Mouse (Mus musculus) lung, adult 2 months (tissue): Measurements from ENCODE around the gene Prx. TPM values are rescaled to one million over a fixed set of nuclear protein-coding genes. Genes with fewer than 3 reads are reported as not detected.

ENCODE experiments used
- DNase-seq: peaks from one replicate; pipeline ENCODE4 v3.0.0; 2022
- H3K4me1 ChIP-seq: fragments of 200-500 bp; 2 replicates; pipeline ENCODE4 v1.6.1; 2011; ENCODE audit warnings: low read length; ENCODE audit not compliant: control insufficient read depth, insufficient read depth
- H3K4me3 ChIP-seq: fragments of 200-500 bp; replicated peaks from 2 replicates; pipeline ENCODE3; 2011; ENCODE audit warnings: low read depth, mild to moderate bottlenecking, control low read depth, low read length; ENCODE audit errors: extremely low read depth
- CTCF ChIP-seq: fragments of 200-500 bp; IDR thresholded peaks from 2 replicates; pipeline ENCODE4 v1.5.1; 2011; ENCODE audit warnings: mild to moderate bottlenecking, low read length, control low read depth; ENCODE audit not compliant: insufficient read depth
- POLR2A ChIP-seq: fragments of 200-500 bp; IDR thresholded peaks from 2 replicates; pipeline ENCODE4 v1.6.1; 2011; ENCODE audit warnings: low read depth, mild to moderate bottlenecking, control low read depth, low read length, borderline replicate concordance; ENCODE audit errors: extremely low read depth
- WGBS: fragments of 180-500 bp; shearing (Covaris S2); methylation state at CpG from one replicate; pipeline ENCODE4 v1.1.7; 2018; 5-methylcytosine and 5-hydroxymethylcytosine counted together
- polyA plus RNA-seq: library from polyadenylated mRNA; depleted of rRNA; stranded (reverse); fragments of >200 nt; gene quantifications from 2 replicates; pipeline ENCODE4 v1.2.3, GENCODE M21; 2012

Prx gene
- polyA plus RNA-seq, 1 experiment = 67.4 TPM

DNA sequence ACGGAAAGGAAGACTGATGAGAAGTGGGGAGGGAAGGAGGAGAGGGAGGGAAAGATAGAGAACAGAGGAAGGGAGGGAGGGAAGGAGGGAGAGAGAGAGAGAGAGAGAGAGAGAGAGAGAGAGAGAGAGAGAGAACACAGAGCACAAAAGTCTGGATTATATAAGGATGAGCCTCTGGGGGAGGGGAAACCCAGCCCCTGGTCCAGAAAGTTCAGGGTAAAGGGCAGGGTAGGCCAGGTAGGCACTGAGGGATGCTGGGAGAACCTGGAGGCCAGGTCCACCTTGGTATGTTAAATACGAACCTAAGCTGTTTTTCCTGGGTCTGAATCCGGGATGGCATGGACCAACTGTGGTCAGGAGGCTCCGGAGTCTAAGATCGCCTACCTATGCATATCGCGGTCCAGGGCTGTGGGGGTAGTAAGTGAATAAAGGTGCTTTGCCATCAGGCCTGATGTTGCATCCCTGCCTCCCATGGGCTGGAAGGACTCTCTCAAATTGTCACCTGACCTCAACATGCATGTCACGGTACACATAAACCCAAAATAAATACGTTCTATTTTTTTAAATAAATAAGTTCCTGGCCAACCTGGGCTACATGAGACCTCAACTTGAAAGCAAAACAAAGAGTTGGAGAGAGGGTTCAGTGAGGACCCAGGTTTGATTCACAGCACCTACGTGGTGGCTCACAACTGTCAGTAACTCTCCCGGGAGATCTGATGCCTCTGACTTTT lies 27.6 kb upstream of the Prx start:
- no peak for DNase-seq
- TF ChIP-seq POLR2A (no peak), CTCF (no peak)
- Histone ChIP-seq H3K4me1 (no peaks in the 10 kb centered on the region), H3K4me3 (no peak overlapping the region)
- WGBS = 90% methylated on average over 11 of the region's 11 CpGs

DNA sequence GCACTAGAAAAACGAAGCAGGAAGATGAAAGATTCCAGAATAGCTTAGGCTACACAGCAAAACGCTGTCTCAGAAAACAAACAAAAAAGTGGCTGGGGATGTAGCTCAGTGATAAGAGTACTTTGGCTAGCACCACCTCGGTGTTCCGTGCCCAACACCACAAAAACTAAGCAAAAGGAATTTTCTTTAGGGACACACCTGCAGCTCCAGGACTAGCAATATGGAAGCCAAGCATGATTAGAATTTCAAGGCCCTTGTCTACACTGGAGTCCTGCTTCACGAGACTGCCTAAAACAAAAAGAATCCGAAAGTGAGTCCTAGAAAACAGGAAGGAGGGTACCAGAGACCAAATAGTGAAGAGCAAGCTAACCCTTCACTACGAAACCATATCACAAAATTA lies 26.5 kb upstream of the Prx start:
- TF ChIP-seq POLR2A (no peak), CTCF (no peak)
- no peaks in the 10 kb centered on the region for H3K4me1 ChIP-seq

DNA sequence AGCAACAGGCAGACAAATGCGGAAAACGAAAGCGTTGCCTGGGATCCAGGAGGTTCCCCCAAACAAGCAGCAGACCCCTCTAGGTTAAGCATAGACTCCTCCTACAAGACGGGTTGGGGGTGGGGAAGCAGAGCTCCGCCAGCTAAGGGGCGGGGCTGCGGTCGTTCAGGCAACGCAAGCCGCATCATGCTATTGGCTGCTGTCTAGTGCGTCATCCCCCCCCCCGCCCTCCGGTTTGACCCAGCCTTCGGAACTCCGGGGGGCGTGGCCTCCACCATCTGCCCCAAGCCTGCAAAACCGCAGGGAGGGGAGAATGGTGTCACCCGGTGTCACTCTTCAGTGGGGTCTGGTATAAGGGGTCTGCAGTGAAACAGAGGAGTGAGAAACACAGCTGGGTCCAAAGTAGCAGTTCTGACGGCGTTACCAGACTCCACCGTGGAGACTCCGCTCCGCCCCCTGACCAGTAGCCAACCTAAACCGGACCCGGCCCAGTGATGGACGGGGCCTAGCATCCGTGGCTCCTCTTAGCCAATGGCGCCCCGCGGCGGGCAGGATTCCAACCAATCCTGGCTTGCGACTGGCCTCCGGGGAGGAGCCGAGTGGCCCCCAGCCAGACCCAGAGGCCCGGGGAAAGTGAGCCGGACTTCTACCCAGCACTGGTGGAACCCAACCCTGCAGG lies 25.8 kb upstream of the Prx start, which contains the start of gene Sertad3:
Sertad3 (plus strand) TSS at position 613 of the 679 bp plus-strand sequence.
- WGBS = under 1% methylated on average over 36 of the region's 36 CpGs
- TF ChIP-seq CTCF (no peak), POLR2A (peak; percentile 81; the same call in 1 of the 2 replicates)
- peak; percentile 99 for DNase-seq
- Histone ChIP-seq H3K4me1 (no peaks in the 10 kb centered on the region), H3K4me3 (peak within 1 kb of the TSS; percentile 97)

More for the DNA sequence above, 26.5 kb upstream of the Prx start:
- DNase-seq = peak; percentile 31
- 2% methylated on average over 7 of the region's 7 CpGs for WGBS
- peak overlapping the region; percentile 51 for H3K4me3 ChIP-seq

DNA sequence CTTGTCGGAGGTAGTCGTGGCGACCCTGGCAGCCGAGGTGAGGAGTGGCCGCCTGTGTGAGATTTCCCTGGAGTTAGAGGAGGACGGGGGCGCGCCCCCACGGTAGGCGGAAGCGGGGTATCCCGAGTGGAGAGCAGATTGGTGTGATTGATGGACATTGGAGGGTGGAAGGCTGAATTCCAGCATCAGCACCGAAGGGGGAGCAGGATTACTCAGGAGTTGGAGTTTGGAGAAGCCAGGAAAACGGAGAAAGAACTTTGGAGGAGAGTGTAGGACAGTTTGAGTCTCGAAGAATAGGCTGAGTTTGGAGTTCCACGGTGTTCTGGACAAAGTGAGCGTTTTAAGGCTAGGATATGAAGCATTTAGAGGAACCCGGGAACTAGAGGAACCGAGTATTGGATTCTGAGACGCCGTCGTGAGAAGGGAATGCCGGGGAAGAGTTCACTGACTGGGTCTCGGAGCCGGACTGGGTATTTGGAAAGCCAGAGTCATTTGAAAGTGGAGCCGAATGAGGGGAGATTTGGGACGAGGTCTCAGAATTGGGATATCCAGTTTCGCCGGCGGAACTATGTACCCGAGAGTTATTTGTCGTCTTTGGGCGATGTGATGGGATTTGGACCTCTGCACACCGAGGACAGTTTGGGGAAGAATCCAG lies 25.2 kb upstream of the Prx start:
- H3K4me3 ChIP-seq = peak overlapping the region; percentile 97
- TF ChIP-seq POLR2A (no peak), CTCF (no peak)

DNA sequence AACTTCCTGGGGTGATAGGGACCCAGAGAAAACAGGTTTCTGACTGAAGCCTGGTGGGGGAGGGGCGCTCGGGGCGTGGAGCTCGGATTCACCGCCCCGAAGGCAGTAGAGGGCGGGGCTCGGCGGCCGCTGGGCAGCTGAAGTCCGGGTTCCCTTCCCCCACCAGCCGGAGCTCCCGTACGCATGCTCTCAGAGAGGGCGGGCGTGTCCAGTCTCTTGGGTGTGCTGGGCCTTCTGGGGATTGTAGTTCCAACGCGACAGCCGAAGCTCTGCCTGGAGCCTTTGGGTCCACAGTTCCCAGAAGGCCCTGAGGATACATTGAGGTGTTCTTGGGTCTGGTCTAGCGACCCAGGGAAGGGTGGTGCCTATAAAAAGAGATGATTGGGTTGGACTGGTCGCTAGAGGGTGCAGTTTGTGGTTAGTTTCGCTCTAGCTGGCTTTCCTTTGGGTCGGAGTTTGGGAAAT lies 24.6 kb upstream of the Prx start:
- Histone ChIP-seq H3K4me3 (peak overlapping the region; percentile 97), H3K4me1 (no peaks in the 10 kb centered on the region)
- DNase-seq = peak; percentile 96
- peak; percentile 47 for TF ChIP-seq CTCF
- TF ChIP-seq POLR2A = no peak
- WGBS = 0% methylated on average over 23 of the region's 23 CpGs

More for the DNA sequence above, 25.2 kb upstream of the Prx start:
- DNase-seq = no peak
- under 1% methylated on average over 34 of the region's 34 CpGs for WGBS
- H3K4me1 ChIP-seq = no peaks in the 10 kb centered on the region

DNA sequence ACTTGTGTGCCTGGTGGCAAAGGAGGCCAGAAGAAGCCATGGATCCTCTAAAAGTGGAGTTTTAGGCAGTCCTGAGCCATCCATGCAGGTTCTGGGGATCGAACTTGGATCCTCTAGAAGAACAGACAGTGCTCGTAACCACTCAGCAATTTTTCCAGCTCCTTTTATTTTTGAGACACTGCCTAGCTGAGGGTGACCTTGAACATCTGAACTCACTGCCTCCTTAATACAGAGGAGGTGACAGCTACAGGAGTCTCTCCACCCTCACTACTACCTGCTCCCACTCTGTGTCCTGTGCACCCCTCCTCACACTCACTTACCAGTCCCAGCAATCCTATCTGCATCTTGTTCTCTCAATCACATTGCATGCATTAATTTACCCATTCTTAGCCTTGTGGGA lies 23.5 kb upstream of the Prx start:
- Histone ChIP-seq H3K4me3 (no peak overlapping the region), H3K4me1 (no peaks in the 10 kb centered on the region)
- TF ChIP-seq POLR2A (no peak), CTCF (no peak)
- WGBS = 98% methylated on average over 2 of the region's 2 CpGs
- DNase-seq = no peak

DNA sequence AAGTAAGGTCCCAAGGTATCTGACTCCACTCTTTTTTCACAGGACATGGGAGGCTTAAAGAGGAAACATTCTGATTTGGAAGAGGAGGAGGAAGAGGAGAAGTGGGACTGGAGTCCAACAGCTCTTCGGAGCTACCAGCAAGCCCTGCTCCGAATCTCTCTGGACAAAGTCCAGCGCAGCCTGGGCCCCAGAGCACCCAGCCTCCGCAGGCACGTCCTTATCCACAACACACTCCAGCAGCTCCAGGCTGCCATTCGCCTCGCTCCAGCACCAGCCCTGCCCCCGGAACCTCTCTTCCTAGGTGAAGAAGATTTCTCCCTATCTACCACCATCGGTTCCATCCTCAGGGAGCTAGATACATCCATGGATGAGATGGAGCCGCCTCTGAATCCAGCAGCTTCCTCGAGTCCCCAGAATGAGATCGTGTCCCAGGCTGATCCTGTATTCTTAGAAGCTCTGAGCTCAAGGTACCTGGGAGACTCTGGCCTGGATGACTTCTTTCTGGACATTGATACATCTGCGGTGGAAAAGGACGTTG lies 23.0 kb upstream of the Prx start:
- no peak for DNase-seq
- no peak overlapping the region for H3K4me3 ChIP-seq
- no peaks in the 10 kb centered on the region for H3K4me1 ChIP-seq
- WGBS = 92% methylated on average over 14 of the region's 14 CpGs
- TF ChIP-seq CTCF (no peak), POLR2A (no peak)

DNA sequence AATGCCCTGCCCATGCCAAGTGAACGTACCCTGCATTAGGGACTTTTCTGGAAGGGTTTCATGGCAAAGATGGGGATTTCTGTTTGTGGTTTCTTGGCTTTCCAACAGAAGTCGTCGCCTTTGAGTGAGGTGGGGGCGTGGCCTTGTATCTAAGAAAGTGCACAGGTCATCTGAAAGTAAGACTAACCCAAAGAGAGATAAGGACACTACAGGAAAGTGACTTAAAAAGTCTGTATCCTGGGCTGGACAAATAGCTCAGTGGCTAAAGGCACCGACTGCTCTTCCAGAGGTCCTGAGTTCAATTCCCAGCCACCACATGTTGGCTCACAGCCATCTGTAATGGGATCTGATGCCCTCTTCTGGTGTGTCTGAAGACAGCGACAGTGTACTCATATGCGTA lies 20.6 kb upstream of the Prx start:
- Histone ChIP-seq H3K4me1 (no peaks in the 10 kb centered on the region), H3K4me3 (no peak overlapping the region)
- WGBS = 66% methylated on average over 7 of the region's 7 CpGs
- no peak for TF ChIP-seq POLR2A
- no peak for DNase-seq

DNA sequence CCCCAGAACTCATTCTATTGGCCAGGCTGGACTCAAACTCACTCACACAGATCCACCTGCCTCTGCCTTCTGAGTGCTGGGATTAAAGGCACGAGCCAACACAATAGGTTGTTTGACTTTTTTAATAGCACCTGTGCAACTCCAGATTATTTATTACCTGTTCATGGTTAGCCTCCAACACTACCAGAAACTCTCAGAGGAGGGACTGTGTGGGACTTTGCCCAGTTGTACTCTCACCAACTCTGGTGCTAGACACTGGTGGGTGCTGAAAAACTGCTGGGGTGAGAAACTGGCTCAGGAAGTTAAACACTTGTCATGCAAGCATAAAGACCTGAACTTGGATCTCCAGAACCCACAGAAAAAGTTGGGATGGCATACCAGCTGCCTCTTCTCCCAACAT lies 19.4 kb upstream of the Prx start:
- Histone ChIP-seq H3K4me3 (no peak overlapping the region), H3K4me1 (no peaks in the 10 kb centered on the region)
- TF ChIP-seq POLR2A (no peak), CTCF (no peak)
- no peak for DNase-seq
- WGBS = 84% methylated on average over 1 of the region's 1 CpGs

DNA sequence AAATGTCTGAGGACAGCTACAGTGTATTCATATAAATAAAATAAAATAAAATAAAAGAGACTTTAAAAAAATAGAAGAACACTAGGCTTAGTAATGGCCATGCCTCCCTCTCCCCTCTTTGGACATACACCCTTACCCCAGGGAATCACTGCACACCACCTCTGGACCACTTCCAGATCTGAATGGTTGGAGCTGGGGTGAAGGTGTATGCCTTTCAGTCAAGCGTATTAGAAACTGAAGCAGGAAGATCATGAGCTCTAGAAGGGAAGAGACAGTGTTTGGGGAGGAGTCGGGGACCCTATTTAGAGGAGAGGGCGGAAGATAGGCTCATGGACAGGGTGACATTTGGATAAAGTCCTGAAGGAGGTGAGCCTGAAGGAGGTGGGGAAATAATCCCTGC lies 18.6 kb upstream of the Prx start:
- WGBS = 60% methylated on average over 3 of the region's 3 CpGs
- TF ChIP-seq CTCF = no peak
- TF ChIP-seq POLR2A = no peak
- H3K4me3 ChIP-seq = no peak overlapping the region
- DNase-seq = no peak
- H3K4me1 ChIP-seq = no peaks in the 10 kb centered on the region
